Mouse (Mus musculus) ES-E14 (cell line): ENCODE results near the gene Dlg2. TPM values are rescaled to one million over a fixed set of nuclear protein-coding genes. Genes with fewer than 3 reads are reported as not detected.

Experiments used
- DNase-seq: peaks from one replicate; pipeline ENCODE4 v3.0.0-alpha.2; 2013; ENCODE audit warnings: low read depth, low spot score
- H3K27ac ChIP-seq: 2 replicates; pipeline ENCODE4 v1.5.1; 2012; ENCODE audit warnings: low read depth, mild to moderate bottlenecking, low read length, moderate library complexity, mixed read lengths; ENCODE audit not compliant: poor library complexity, insufficient read depth, severe bottlenecking
- H3K36me3 ChIP-seq: 2 replicates; pipeline ENCODE4 v1.6.1; 2012; ENCODE audit warnings: mild to moderate bottlenecking, low read length, moderate library complexity, mixed read lengths; ENCODE audit not compliant: control insufficient read depth, poor library complexity, insufficient read depth, severe bottlenecking
- H3K4me1 ChIP-seq, 2 experiments: fragments of 150-350 bp in 1 of 2; sonication (generic) in 1 of 2; 2 replicates each; pipeline ENCODE4 v1.6.1; 2012; ENCODE audit warnings: low read length in 2 of 2, mild to moderate bottlenecking in 1 of 2, mixed read lengths in 1 of 2; ENCODE audit not compliant: control insufficient read depth in 2 of 2, insufficient read depth in 2 of 2, poor library complexity in 1 of 2
- H3K4me3 ChIP-seq, 2 experiments: fragments of 150-350 bp in 1 of 2; sonication (generic) in 1 of 2; 2 replicates each; pipeline ENCODE4 v1.5.1; 2012; ENCODE audit warnings: low read length in 2 of 2, low read depth in 1 of 2, mild to moderate bottlenecking in 1 of 2, mixed read lengths in 1 of 2; ENCODE audit not compliant: insufficient read depth in 1 of 2, poor library complexity in 1 of 2, severe bottlenecking in 1 of 2
- H3K9ac ChIP-seq: 2 replicates; pipeline ENCODE4 v1.6.1; 2012; ENCODE audit warnings: low read depth, mild to moderate bottlenecking, low read length, mixed read lengths; ENCODE audit not compliant: poor library complexity, insufficient read depth, severe bottlenecking
- H3K9me3 ChIP-seq: fragments of 150-350 bp; sonication (generic); 2 replicates; pipeline ENCODE4 v1.6.1; 2012; ENCODE audit warnings: low read depth, mild to moderate bottlenecking, low read length; ENCODE audit not compliant: control insufficient read depth, insufficient read depth
- CHD2 ChIP-seq: IDR thresholded peaks from 2 replicates; pipeline ENCODE4 v1.6.1; 2014; ENCODE audit warnings: mild to moderate bottlenecking, low read depth, low read length, inconsistent platforms
- HCFC1 ChIP-seq: IDR thresholded peaks from 2 replicates; pipeline ENCODE4 v1.6.1; 2012; ENCODE audit warnings: low read length, inconsistent platforms, borderline replicate concordance; ENCODE audit not compliant: insufficient read depth
- MAFK ChIP-seq: IDR thresholded peaks from 2 replicates; pipeline ENCODE4 v1.6.1; 2014; ENCODE audit warnings: mild to moderate bottlenecking, low read depth, low read length, inconsistent platforms; ENCODE audit not compliant: insufficient read depth
- ZC3H11A ChIP-seq: IDR thresholded peaks from 2 replicates; pipeline ENCODE4 v1.6.1; 2012; ENCODE audit warnings: low read depth, mild to moderate bottlenecking, inconsistent platforms, low read length, borderline replicate concordance
- ZNF384 ChIP-seq: IDR thresholded peaks from 2 replicates; pipeline ENCODE4 v1.6.1; 2012; ENCODE audit warnings: low read depth, low read length, inconsistent platforms
- in situ Hi-C, 2 experiments: fragments of 600-800 bp; cut with MboI; formaldehyde crosslinking; loops; one replicate each; pipeline ENCODE4 v1.15.1; 2025; ENCODE audit warnings: low sequenced_read_pairs in 2 of 2, inconsistent platforms in 1 of 2; ENCODE audit not compliant: unreplicated experiment in 2 of 2
- total RNA-seq: library from RNA; depleted of rRNA; stranded (reverse); fragments of 300-350 nt; gene quantifications from 2 replicates; pipeline ENCODE4 v1.2.3, GENCODE M21; 2012

Gene Dlg2
- total RNA-seq, 1 experiment, result 0.13 TPM

DNA sequence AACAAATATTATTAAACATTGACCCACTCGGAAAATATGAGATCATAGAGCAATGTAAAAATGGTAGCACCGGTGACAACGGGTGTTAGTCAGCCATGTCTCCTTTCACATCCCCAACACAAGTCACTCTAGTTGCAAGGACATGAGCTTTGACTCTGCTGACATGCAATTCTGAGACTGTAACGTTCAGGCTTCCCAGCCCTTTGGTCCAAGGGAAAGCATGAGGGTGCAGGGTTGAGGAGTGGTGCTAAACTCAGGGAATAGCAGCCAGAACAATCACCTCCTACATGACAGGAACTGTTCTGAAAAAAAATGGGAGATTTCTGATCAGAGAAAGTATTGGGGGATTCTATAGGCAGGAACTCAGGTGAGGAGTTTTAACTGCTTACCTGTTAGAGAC, 1781.7 kb downstream of the Dlg2 start:
- no peak overlapping the region for H3K27ac ChIP-seq
- no peaks in the 10 kb centered on the region for H3K36me3 ChIP-seq
- DNase-seq, result no peak
- in situ Hi-C loops, result no loop called here
- H3K4me1 ChIP-seq, result no peaks in the 10 kb centered on the region
- TF ChIP-seq ZNF384, result no peak
- H3K9ac ChIP-seq, result no peak overlapping the region
- no peaks in the 10 kb centered on the region for H3K9me3 ChIP-seq
- H3K4me3 ChIP-seq, result no peak overlapping the region

DNA sequence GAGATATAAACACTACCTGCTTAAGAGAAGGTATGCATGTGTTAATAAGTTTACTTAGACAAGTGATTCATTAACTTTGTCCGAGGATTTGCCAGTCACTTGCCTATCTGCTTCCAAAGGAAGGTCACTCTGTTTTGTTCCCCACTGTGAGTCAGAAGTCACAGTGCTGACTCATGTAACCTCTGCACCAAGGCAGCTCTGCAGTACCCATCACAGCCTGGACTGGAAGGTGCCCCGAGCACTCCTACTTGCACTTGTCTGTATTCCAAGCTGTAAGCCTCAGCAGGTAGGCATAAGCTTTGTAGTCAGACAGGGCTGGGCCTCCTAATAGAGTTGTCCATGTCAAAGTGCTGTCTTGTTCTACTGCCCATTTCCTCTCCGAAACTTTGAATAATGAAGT, 1782.2 kb downstream of the Dlg2 start:
- H3K4me3 ChIP-seq, result no peak overlapping the region
- in situ Hi-C loops, result no loop called here
- no peak for DNase-seq
- H3K36me3 ChIP-seq, result no peaks in the 10 kb centered on the region
- H3K27ac ChIP-seq, result no peak overlapping the region
- H3K9ac ChIP-seq, result no peak overlapping the region
- no peak for TF ChIP-seq MAFK
- no peaks in the 10 kb centered on the region for H3K9me3 ChIP-seq
- H3K4me1 ChIP-seq, result no peaks in the 10 kb centered on the region

DNA sequence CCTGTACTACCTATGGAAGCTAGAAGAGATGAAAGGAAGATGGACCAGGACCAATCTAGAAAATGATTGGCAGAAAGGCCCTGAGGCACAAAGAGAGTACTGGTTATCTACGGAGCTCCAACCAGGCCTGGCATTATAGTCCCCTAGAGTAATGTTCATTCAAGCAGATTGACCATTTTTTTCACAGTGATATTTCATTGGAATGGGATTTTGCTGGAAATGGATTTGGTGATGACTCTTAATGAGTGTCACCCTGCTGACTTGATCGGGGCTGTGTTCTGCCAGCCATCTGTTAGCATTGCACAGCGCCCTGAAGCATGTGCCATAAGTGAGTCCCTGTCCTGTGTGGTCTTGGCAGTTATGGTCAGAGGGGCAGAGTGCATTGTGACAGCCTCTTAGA, 1787.9 kb downstream of the Dlg2 start:
- H3K4me1 ChIP-seq, result no peaks in the 10 kb centered on the region
- H3K4me3 ChIP-seq, result no peak overlapping the region
- in situ Hi-C loops, result no loop called here
- H3K9ac ChIP-seq, result no peak overlapping the region
- no peaks in the 10 kb centered on the region for H3K9me3 ChIP-seq
- TF ChIP-seq ZNF384, result no peak
- no peak for TF ChIP-seq HCFC1
- no peak for TF ChIP-seq ZC3H11A
- TF ChIP-seq MAFK, result no peak
- no peak for TF ChIP-seq CHD2
- no peak for DNase-seq
- no peaks in the 10 kb centered on the region for H3K36me3 ChIP-seq
- H3K27ac ChIP-seq, result no peak overlapping the region

DNA sequence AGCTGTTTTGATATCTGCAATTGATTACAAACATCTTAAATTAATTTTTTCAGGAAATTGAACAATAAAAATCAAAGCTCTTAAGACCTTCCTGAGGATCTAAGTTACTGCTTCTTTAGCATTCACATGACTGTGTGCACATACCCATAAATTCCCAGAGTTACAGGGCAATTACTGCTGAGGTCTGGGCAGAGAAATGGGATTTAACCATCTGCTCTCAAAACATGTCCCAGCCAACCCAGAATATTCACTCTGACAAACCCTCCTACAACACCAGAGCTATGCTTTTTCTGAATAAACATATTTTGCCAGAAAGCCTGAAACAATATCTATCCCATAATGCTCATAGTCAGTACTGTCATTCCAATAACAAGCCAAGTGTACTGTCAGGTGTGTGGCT, 1788.5 kb downstream of the Dlg2 start:
- no peaks in the 10 kb centered on the region for H3K36me3 ChIP-seq
- no peak overlapping the region for H3K9ac ChIP-seq
- no peaks in the 10 kb centered on the region for H3K4me1 ChIP-seq
- no peak overlapping the region for H3K27ac ChIP-seq
- no peaks in the 10 kb centered on the region for H3K9me3 ChIP-seq
- no peak for DNase-seq
- no peak overlapping the region for H3K4me3 ChIP-seq
- TF ChIP-seq ZNF384 (no peak), HCFC1 (no peak), MAFK (no peak), ZC3H11A (no peak), CHD2 (no peak)
- in situ Hi-C loops, result no loop called here

DNA sequence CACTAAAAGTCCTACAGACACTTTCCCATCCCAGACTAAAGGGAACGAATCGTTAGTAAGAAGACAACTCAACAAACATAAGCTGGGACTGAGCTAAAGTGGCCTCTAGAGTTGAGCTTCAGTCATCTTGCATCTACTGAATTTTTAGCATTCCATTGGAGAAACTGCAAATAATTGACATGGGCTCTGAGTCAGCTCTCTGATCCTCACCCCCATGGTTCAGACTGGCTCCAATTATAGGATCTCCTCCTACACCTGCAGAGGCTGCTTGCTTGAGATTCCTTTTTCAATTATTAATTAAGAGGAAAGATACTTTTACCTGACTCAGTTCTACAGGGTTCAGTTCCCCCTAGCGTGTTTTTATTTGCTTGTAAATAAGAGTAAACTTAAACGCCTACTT, 1798.9 kb downstream of the Dlg2 start:
- in situ Hi-C loops, result no loop called here
- no peak for DNase-seq
- TF ChIP-seq HCFC1, result no peak
- no peak for TF ChIP-seq MAFK
- no peak for TF ChIP-seq CHD2
- TF ChIP-seq ZC3H11A, result no peak
- no peak for TF ChIP-seq ZNF384
- Histone ChIP-seq H3K9ac (no peak overlapping the region), H3K4me1 (no peaks in the 10 kb centered on the region), H3K27ac (no peak overlapping the region), H3K36me3 (no peaks in the 10 kb centered on the region), H3K9me3 (no peaks in the 10 kb centered on the region), H3K4me3 (no peak overlapping the region)
